Comparison of ENCODE assay signal across 8 mouse cellular contexts in the genomic region with DNA sequence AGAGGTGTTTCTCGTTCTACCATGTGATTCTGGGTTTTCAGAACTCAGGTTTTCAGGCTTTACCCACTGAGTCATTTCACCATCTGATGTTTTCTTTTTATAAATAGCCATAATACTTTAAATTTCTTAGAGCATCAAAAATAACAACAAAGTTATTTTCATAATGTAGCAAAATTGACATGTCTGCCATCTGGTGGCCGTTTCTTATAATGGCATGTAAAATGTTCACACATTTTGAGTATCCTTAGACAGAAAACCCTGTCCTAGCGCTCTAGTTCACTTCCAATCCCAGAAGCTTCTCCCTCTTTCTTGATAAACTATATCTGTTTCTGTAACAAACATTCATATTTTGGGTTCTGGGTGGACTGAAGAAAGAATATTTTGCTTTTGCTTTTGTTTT. TPM values are rescaled to one million over a fixed set of nuclear protein-coding genes. Genes with fewer than 3 reads are reported as not detected.
DNase-seq lines count a peak whose midpoint lies in the region; ATAC-seq and TF ChIP-seq lines count a peak whose summit lies in the region.

No protein-coding gene starts in this region.

- H3K4me2 ChIP-seq in forebrain, embryonic 14.5 days (ENCODE audit: low read length) = no peak overlapping the region
- H3K4me2 ChIP-seq in forebrain, embryonic 16.5 days (ENCODE audit: low read length) = no peak overlapping the region
- H3K4me2 ChIP-seq in midbrain, embryonic 14.5 days (ENCODE audit: low read length) = no peak overlapping the region
- no peak overlapping the region for H3K4me2 ChIP-seq in midbrain, embryonic 13.5 days (replicated peaks)
- no peak overlapping the region for H3K4me2 ChIP-seq in lung, embryonic 14.5 days

- H3K36me3 ChIP-seq in forebrain, embryonic 14.5 days (ENCODE audit: control insufficient read depth, insufficient read depth, low read length) = no peaks in the 10 kb centered on the region
- no peaks in the 10 kb centered on the region for H3K36me3 ChIP-seq in forebrain, embryonic 16.5 days (ENCODE audit: control insufficient read depth, insufficient read depth)
- H3K36me3 ChIP-seq in midbrain, embryonic 14.5 days (ENCODE audit: control insufficient read depth, insufficient read depth, low read length) = no peaks in the 10 kb centered on the region
- H3K36me3 ChIP-seq in midbrain, embryonic 13.5 days = no peaks in the 10 kb centered on the region
- no peaks in the 10 kb centered on the region for H3K36me3 ChIP-seq in lung, embryonic 14.5 days (ENCODE audit: insufficient read depth)

- no peaks in the 10 kb centered on the region for H3K27me3 ChIP-seq in forebrain, embryonic 14.5 days (replicated peaks; ENCODE audit: control insufficient read depth, insufficient read depth, low read length)
- H3K27me3 ChIP-seq in forebrain, embryonic 16.5 days (replicated peaks; ENCODE audit: control insufficient read depth, insufficient read depth, low read length) = no peaks in the 10 kb centered on the region
- no peaks in the 10 kb centered on the region for H3K27me3 ChIP-seq in midbrain, embryonic 14.5 days (ENCODE audit: control insufficient read depth, insufficient read depth, low read length)
- H3K27me3 ChIP-seq in midbrain, embryonic 13.5 days = 0 out of 2 replicates have a peak, but pooled peaks cover 2% of the 10 kb centered on the region
- no peaks in the 10 kb centered on the region for H3K27me3 ChIP-seq in lung, embryonic 14.5 days (ENCODE audit: insufficient read depth, low read length)

- H3K27ac ChIP-seq in forebrain, embryonic 14.5 days (ENCODE audit: low read depth, low read length) = no peak overlapping the region
- H3K27ac ChIP-seq in forebrain, embryonic 16.5 days (ENCODE audit: low read length) = no peak overlapping the region
- H3K27ac ChIP-seq in midbrain, embryonic 14.5 days (replicated peaks; ENCODE audit: low read depth, low read length) = no peak overlapping the region
- no peak overlapping the region for H3K27ac ChIP-seq in midbrain, embryonic 13.5 days
- no peak overlapping the region for H3K27ac ChIP-seq in lung, embryonic 14.5 days (ENCODE audit: low read depth)

- WGBS in forebrain, embryonic 14.5 days = 33% methylated on average over 3 of the region's 3 CpGs
- 32% methylated on average over 3 of the region's 3 CpGs for WGBS in forebrain, embryonic 16.5 days
- 31% methylated on average over 3 of the region's 3 CpGs for WGBS in midbrain, embryonic 14.5 days
- 37% methylated on average over 3 of the region's 3 CpGs for WGBS in midbrain, embryonic 13.5 days
- WGBS in lung, embryonic 14.5 days = 25% methylated on average over 3 of the region's 3 CpGs

- H3K4me3 ChIP-seq in forebrain, embryonic 14.5 days (ENCODE audit: low read depth, low read length) = no peak overlapping the region
- no peak overlapping the region for H3K4me3 ChIP-seq in forebrain, embryonic 16.5 days (replicated peaks; ENCODE audit: low read length)
- H3K4me3 ChIP-seq in midbrain, embryonic 14.5 days (replicated peaks; ENCODE audit: low read depth, low read length) = no peak overlapping the region
- no peak overlapping the region for H3K4me3 ChIP-seq in midbrain, embryonic 13.5 days (replicated peaks)
- no peak overlapping the region for H3K4me3 ChIP-seq in lung, embryonic 14.5 days (ENCODE audit: low read depth, low read length)

- no peaks in the 10 kb centered on the region for H3K4me1 ChIP-seq in forebrain, embryonic 14.5 days (ENCODE audit: control insufficient read depth, insufficient read depth, low read length)
- H3K4me1 ChIP-seq in forebrain, embryonic 16.5 days (replicated peaks; ENCODE audit: control insufficient read depth, insufficient read depth, low read length) = no peaks in the 10 kb centered on the region
- no peaks in the 10 kb centered on the region for H3K4me1 ChIP-seq in midbrain, embryonic 14.5 days (ENCODE audit: control insufficient read depth, insufficient read depth, low read length)
- H3K4me1 ChIP-seq in midbrain, embryonic 13.5 days (replicated peaks) = no peaks in the 10 kb centered on the region
- H3K4me1 ChIP-seq in lung, embryonic 14.5 days (ENCODE audit: insufficient read depth) = no peaks in the 10 kb centered on the region

- no peak for ATAC-seq in forebrain, embryonic 14.5 days
- no peak for ATAC-seq in forebrain, embryonic 16.5 days
- ATAC-seq in midbrain, embryonic 14.5 days (ENCODE audit: low FRiP score, low TSS enrichment) = no peak
- ATAC-seq in midbrain, embryonic 13.5 days = no peak
- no peak for ATAC-seq in lung, embryonic 14.5 days (ENCODE audit: insufficient read depth)

- peak; percentile 78 for DNase-seq in forebrain, embryonic 14.5 days (ENCODE audit: low spot score)
- DNase-seq in midbrain, embryonic 14.5 days = peak; percentile 84
- DNase-seq in ZHBTc4 (ENCODE audit: low read depth, low spot score) = peak; percentile 53
- DNase-seq in fibroblast of lung, adult 2 months (ENCODE audit: low read depth) = peak; percentile 22
- DNase-seq in lung, embryonic 14.5 days = peak; percentile 89
- peak; percentile 39 to 66 for DNase-seq in thymus, postnatal 10 days (ENCODE audit: low spot score in 2 of 2)

- H3K9ac ChIP-seq in forebrain, embryonic 14.5 days (ENCODE audit: low read length) = no peak overlapping the region
- H3K9ac ChIP-seq in forebrain, embryonic 16.5 days (replicated peaks; ENCODE audit: low read depth, low read length) = no peak overlapping the region
- H3K9ac ChIP-seq in midbrain, embryonic 14.5 days (replicated peaks; ENCODE audit: low read length) = no peak overlapping the region
- no peak overlapping the region for H3K9ac ChIP-seq in midbrain, embryonic 13.5 days (replicated peaks)
- no peak overlapping the region for H3K9ac ChIP-seq in lung, embryonic 14.5 days

- TF ChIP-seq CTCF in lung, embryonic 14.5 days (IDR thresholded peaks at IDR 0.05; ENCODE audit: low read depth) = peak; percentile 71

- no peaks in the 10 kb centered on the region for H3K9me3 ChIP-seq in forebrain, embryonic 14.5 days (replicated peaks; ENCODE audit: control insufficient read depth, low read length)
- H3K9me3 ChIP-seq in forebrain, embryonic 16.5 days (ENCODE audit: control insufficient read depth, low read length) = no peaks in the 10 kb centered on the region
- no peaks in the 10 kb centered on the region for H3K9me3 ChIP-seq in midbrain, embryonic 14.5 days (ENCODE audit: control insufficient read depth, low read length)
- no peaks in the 10 kb centered on the region for H3K9me3 ChIP-seq in midbrain, embryonic 13.5 days
- H3K9me3 ChIP-seq in lung, embryonic 14.5 days (ENCODE audit: low read depth, low read length) = no peaks in the 10 kb centered on the region

RNA-seq across cellular contexts. Expression of a gene that starts 26.3 kb away (rescaled TPM):
- polyA plus RNA-seq in forebrain, embryonic 14.5 days (2014; fragmentation: Nextera tagmentation; extraction: Ambion mirVana) = 19.0 and 23.7 TPM in 2 replicates
- polyA plus RNA-seq in forebrain, embryonic 16.5 days (2015; fragmentation: Nextera tagmentation; extraction: Ambion mirVana) = 21.1 and 23.4 TPM in 2 replicates
- polyA plus RNA-seq in midbrain, embryonic 14.5 days (2014; fragmentation: Nextera tagmentation; extraction: Ambion mirVana) = 29.3 and 29.5 TPM in 2 replicates
- 23.8 and 24.6 TPM in 2 replicates for polyA plus RNA-seq in midbrain, embryonic 13.5 days (2015; fragmentation: Nextera tagmentation; extraction: Ambion mirVana)
- 12.0 and 12.9 TPM in 2 replicates for polyA plus RNA-seq in lung, embryonic 14.5 days (2014; fragmentation: Nextera tagmentation; extraction: Ambion mirVana)

RNA-seq across cellular contexts. Expression of a gene that starts 28.0 kb away (rescaled TPM):
- polyA plus RNA-seq in forebrain, embryonic 14.5 days (2014; fragmentation: Nextera tagmentation; extraction: Ambion mirVana) = 0.17 and 0.49 TPM in 2 replicates
- 0.10 and 0.24 TPM in 2 replicates for polyA plus RNA-seq in forebrain, embryonic 16.5 days (2015; fragmentation: Nextera tagmentation; extraction: Ambion mirVana)
- 0.26 TPM in 2 replicates for polyA plus RNA-seq in midbrain, embryonic 14.5 days (2014; fragmentation: Nextera tagmentation; extraction: Ambion mirVana)
- 0.24 and 0.49 TPM in 2 replicates for polyA plus RNA-seq in midbrain, embryonic 13.5 days (2015; fragmentation: Nextera tagmentation; extraction: Ambion mirVana)
- polyA plus RNA-seq in lung, embryonic 14.5 days (2014; fragmentation: Nextera tagmentation; extraction: Ambion mirVana) = 0.68 and 0.78 TPM in 2 replicates

RNA-seq across cellular contexts. Expression of a gene that starts 55.2 kb away (rescaled TPM):
- not detected in 2 replicates for polyA plus RNA-seq in forebrain, embryonic 14.5 days (2014; fragmentation: Nextera tagmentation; extraction: Ambion mirVana)
- polyA plus RNA-seq in forebrain, embryonic 16.5 days (2015; fragmentation: Nextera tagmentation; extraction: Ambion mirVana) = 0.26 and 0.86 TPM in 2 replicates
- polyA plus RNA-seq in midbrain, embryonic 14.5 days (2014; fragmentation: Nextera tagmentation; extraction: Ambion mirVana) = 0.20 and 0.22 TPM in 2 replicates
- polyA plus RNA-seq in midbrain, embryonic 13.5 days (2015; fragmentation: Nextera tagmentation; extraction: Ambion mirVana) = 0.08 and 0.63 TPM in 2 replicates
- not detected in 2 replicates for polyA plus RNA-seq in lung, embryonic 14.5 days (2014; fragmentation: Nextera tagmentation; extraction: Ambion mirVana)

Comparison
In these comparisons a context has a peak if more than half of its experiments do, and no peak if none do; other contexts are left out.
1. DNase-seq: peak in every context shown above with its lines; median percentile 89 in lung, embryonic 14.5 days; 84 in midbrain, embryonic 14.5 days; 78 in forebrain, embryonic 14.5 days; 53 in ZHBTc4; 52 in thymus, postnatal 10 days; 22 in fibroblast of lung, adult 2 months.